Mouse (Mus musculus) spleen, adult 2 months (tissue): Measurements from ENCODE around the gene Slc28a1. TPM values are rescaled to one million over a fixed set of nuclear protein-coding genes. Genes with fewer than 3 reads are reported as not detected.
"Not testable (repeated sequence)": the region's sequence is repeated elsewhere in the genome, so short reads cannot be mapped to it uniquely, and the experiment has no call there.

Experiments used
- DNase-seq, 2 experiments: peaks; one replicate each; pipeline versions ENCODE4 v3.0.0 to v3.0.0-alpha.2; 2012 to 2021; ENCODE audit warnings: low spot score in 2 of 2, low read depth in 1 of 2
- H3K27ac ChIP-seq: fragments of 200-500 bp; 2 replicates; pipeline ENCODE4 v1.5.1; 2012; ENCODE audit warnings: low read length, inconsistent platforms; ENCODE audit not compliant: insufficient read depth
- H3K27me3 ChIP-seq: fragments of 200-500 bp; 2 replicates; pipeline ENCODE4 v1.6.1; 2012; ENCODE audit warnings: mild to moderate bottlenecking, moderate library complexity, low read length, inconsistent platforms; ENCODE audit not compliant: control insufficient read depth, insufficient read depth
- H3K36me3 ChIP-seq: fragments of 200-500 bp; 2 replicates; pipeline ENCODE4 v1.6.1; 2012; ENCODE audit warnings: mild to moderate bottlenecking, low read length, inconsistent platforms; ENCODE audit not compliant: control insufficient read depth, insufficient read depth
- H3K4me1 ChIP-seq: fragments of 200-500 bp; 2 replicates; pipeline ENCODE4 v1.6.1; 2011; ENCODE audit warnings: inconsistent platforms; ENCODE audit not compliant: control insufficient read depth, insufficient read depth, insufficient read length
- H3K4me3 ChIP-seq: fragments of 200-500 bp; 2 replicates; pipeline ENCODE4 v1.5.1; 2011; ENCODE audit warnings: mild to moderate bottlenecking, inconsistent platforms; ENCODE audit not compliant: insufficient read depth, insufficient read length; ENCODE audit errors: extremely low read depth
- CTCF ChIP-seq: fragments of 200-500 bp; IDR thresholded peaks from 2 replicates; pipeline ENCODE4 v1.5.1; 2011; ENCODE audit warnings: mild to moderate bottlenecking, inconsistent platforms; ENCODE audit not compliant: insufficient read depth, insufficient read length, insufficient replicate concordance; ENCODE audit errors: extremely low read depth
- POLR2A ChIP-seq: fragments of 200-500 bp; IDR thresholded peaks from 2 replicates; pipeline ENCODE4 v1.6.1; 2011; ENCODE audit warnings: low read depth, low read length, inconsistent platforms
- WGBS: fragments of 180-500 bp; shearing (Covaris S2); methylation state at CpG from one replicate; pipeline ENCODE4 v1.1.7; 2018; 5-methylcytosine and 5-hydroxymethylcytosine counted together
- polyA plus RNA-seq: library from polyadenylated mRNA; depleted of rRNA; stranded (reverse); fragments of >200 nt; gene quantifications from 2 replicates; pipeline ENCODE4 v1.2.3, GENCODE M21; 2012

Slc28a1 gene
- polyA plus RNA-seq, 1 experiment, result 0.12 TPM

- TF ChIP-seq POLR2A (no peak), CTCF (no peak)
- no peak for DNase-seq
- Histone ChIP-seq H3K36me3 (no peaks in the 10 kb centered on the region), H3K27me3 (no peaks in the 10 kb centered on the region), H3K4me1 (no peaks in the 10 kb centered on the region), H3K4me3 (no peak overlapping the region), H3K27ac (no peak overlapping the region)
- WGBS, result 77% methylated on average over 9 of the region's 9 CpGs
Observed at GRCm38 (mm10) chr7:81189180-81189579, 74.6 kb downstream of the Slc28a1 start.

- Histone ChIP-seq H3K27ac (no peak overlapping the region), H3K36me3 (no peaks in the 10 kb centered on the region), H3K4me1 (no peaks in the 10 kb centered on the region), H3K4me3 (no peak overlapping the region), H3K27me3 (no peaks in the 10 kb centered on the region)
- no peak for TF ChIP-seq CTCF
- TF ChIP-seq POLR2A, result no peak
- 55% methylated on average over 4 of the region's 4 CpGs for WGBS
- no peak for DNase-seq
Observed at GRCm38 (mm10) chr7:81195509-81195908, 80.9 kb downstream of the Slc28a1 start.

GRCm38 (mm10) chr7:81196796-81197195 is 82.2 kb downstream of the Slc28a1 start:
- no peaks in the 10 kb centered on the region for H3K27me3 ChIP-seq
- no peaks in the 10 kb centered on the region for H3K36me3 ChIP-seq
- no peaks in the 10 kb centered on the region for H3K4me1 ChIP-seq
- DNase-seq, result no peak
- TF ChIP-seq CTCF, result no peak
- no peak for TF ChIP-seq POLR2A
- no peak overlapping the region for H3K4me3 ChIP-seq
- no peak overlapping the region for H3K27ac ChIP-seq
- 40% methylated on average over 3 of the region's 3 CpGs for WGBS

GRCm38 (mm10) chr7:81198538-81198937 is 83.9 kb downstream of the Slc28a1 start:
- Histone ChIP-seq H3K36me3 (no peaks in the 10 kb centered on the region), H3K27me3 (no peaks in the 10 kb centered on the region), H3K27ac (no peak overlapping the region), H3K4me1 (no peaks in the 10 kb centered on the region), H3K4me3 (no peak overlapping the region)
- WGBS, result 48% methylated on average over 4 of the region's 4 CpGs
- TF ChIP-seq POLR2A, result no peak
- DNase-seq, result no peak

- Histone ChIP-seq H3K4me1 (no peaks in the 10 kb centered on the region), H3K36me3 (no peaks in the 10 kb centered on the region), H3K27me3 (no peaks in the 10 kb centered on the region), H3K4me3 (no peak overlapping the region), H3K27ac (0 out of 2 replicates have a peak overlapping the region, but pooled peaks have one; percentile 25)
- no peak for TF ChIP-seq CTCF
- no peak for TF ChIP-seq POLR2A
- DNase-seq, result no peak
- WGBS, result 30% methylated on average over 5 of the region's 5 CpGs
Observed at GRCm38 (mm10) chr7:81199109-81199508, 84.5 kb downstream of the Slc28a1 start.

GRCm38 (mm10) chr7:81199757-81200156 is 85.2 kb downstream of the Slc28a1 start:
- Histone ChIP-seq H3K4me1 (no peaks in the 10 kb centered on the region), H3K4me3 (no peak overlapping the region), H3K27ac (no peak overlapping the region), H3K27me3 (no peaks in the 10 kb centered on the region), H3K36me3 (no peaks in the 10 kb centered on the region)
- no peak for TF ChIP-seq CTCF
- TF ChIP-seq POLR2A, result no peak
- WGBS, result 35% methylated on average over 4 of the region's 4 CpGs
- no peak for DNase-seq

GRCm38 (mm10) chr7:81202389-81202788 is 87.8 kb downstream of the Slc28a1 start:
- H3K4me3 ChIP-seq, result no peak overlapping the region
- H3K27me3 ChIP-seq, result no peaks in the 10 kb centered on the region
- H3K27ac ChIP-seq, result no peak overlapping the region
- no peak for TF ChIP-seq CTCF
- no peak for TF ChIP-seq POLR2A
- H3K36me3 ChIP-seq, result no peaks in the 10 kb centered on the region
- no peak for DNase-seq
- no peaks in the 10 kb centered on the region for H3K4me1 ChIP-seq
- WGBS, result 71% methylated on average over 5 of the region's 5 CpGs

- H3K27me3 ChIP-seq, H3K27ac ChIP-seq, H3K36me3 ChIP-seq, H3K4me1 ChIP-seq, DNase-seq, H3K4me3 ChIP-seq: not testable (repeated sequence)
- WGBS, result 94% methylated on average over 10 of the region's 10 CpGs
Observed at GRCm38 (mm10) chr7:81203576-81203975, 89.0 kb downstream of the Slc28a1 start.
